Mouse (Mus musculus) monocyte, adult 5-6 weeks (primary cell): ENCODE data around the gene Slc16a5. TPM values are rescaled to one million over a fixed set of nuclear protein-coding genes. Genes with fewer than 3 reads are reported as not detected.
"Not testable (repeated sequence)": the region's sequence is repeated elsewhere in the genome, so short reads cannot be mapped to it uniquely, and the experiment has no call there.

Experiments
- ATAC-seq: fragments of 153-309, 156-312 bp; replicated peaks from 2 replicates; pipeline ENCODE4 v1.8.0; 2017; ENCODE audit warnings: mild to moderate bottlenecking; ENCODE audit not compliant: low TSS enrichment, insufficient number of reproducible peaks, severe bottlenecking, poor library complexity, low FRiP score
- total RNA-seq: library from RNA; stranded (forward); fragments of 200-1000, 200-491, 200-594 nt; gene quantifications from 3 replicates; pipeline ENCODE4 v1.2.3, GENCODE M21; 2017

Slc16a5 gene
- total RNA-seq, 1 experiment from 2014 or later, result not detected

DNA sequence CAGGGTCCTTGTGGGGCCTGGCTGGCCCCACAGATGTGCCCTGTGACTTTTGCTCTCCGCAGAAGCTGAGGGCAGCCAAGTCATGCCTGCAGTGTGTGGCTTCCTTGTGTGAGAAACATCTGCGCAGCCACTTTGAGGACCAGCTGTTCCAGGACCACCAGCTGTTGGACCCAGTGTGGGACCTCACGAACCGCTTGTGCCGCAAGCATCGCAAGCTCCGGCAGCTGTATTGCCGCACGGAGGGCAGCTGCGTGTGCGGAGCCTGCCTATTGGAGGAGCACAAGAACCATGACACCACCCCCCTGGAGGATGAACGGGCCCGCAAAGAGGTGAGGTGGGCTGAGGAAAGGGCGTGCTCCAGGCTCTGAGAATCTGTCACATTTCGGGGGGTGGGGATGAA is 20.9 kb upstream of the Slc16a5 start:
- ATAC-seq, result no peak

DNA sequence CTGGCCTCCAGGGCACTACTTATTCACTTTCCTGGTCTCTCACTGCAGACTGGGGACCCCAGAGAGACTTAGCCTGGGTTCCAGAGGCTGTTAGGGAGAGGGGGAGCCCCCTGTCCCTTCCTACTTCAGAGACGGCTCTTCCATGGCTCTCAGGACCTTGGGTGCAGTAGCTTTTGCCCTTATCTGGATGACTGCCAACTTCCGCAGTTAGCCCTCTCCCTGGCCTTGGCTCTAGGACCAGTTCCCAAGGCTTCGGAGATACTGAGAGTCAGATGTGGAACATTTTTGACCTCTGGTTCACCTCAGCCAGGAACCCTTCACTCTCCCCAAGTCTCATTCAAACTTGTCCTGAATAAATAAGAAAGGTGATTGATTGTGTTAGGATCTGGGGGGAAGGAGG is 15.4 kb upstream of the Slc16a5 start:
- no peak for ATAC-seq

DNA sequence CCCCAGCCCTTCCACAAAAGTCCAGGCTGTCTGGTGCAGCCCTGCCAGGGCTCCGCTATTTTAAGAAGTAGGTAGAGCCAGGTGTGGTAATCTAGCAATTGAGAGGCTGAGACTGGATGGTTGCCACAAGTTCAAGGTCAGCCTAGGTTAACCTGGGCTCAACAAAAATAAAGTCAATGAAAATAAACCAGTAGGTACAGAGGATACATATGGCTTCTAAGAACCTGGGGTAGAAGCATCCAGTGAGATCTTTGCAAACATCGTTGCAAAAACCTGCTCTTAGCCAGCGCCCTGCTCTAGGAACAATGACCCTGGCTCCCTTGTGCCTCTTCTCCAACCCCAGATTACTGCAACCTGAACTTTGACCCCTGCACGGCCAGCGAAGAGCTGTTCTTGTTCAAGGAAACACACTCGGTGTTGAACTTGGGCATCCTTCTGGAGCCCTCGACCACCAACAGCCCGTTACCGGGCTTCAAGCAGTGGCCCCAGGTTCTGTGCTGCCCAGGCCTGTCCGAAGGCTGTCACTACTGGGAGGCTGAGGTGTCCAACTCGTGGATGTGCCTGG is 14.9 kb upstream of the Slc16a5 start:
- ATAC-seq, result no peak

DNA sequence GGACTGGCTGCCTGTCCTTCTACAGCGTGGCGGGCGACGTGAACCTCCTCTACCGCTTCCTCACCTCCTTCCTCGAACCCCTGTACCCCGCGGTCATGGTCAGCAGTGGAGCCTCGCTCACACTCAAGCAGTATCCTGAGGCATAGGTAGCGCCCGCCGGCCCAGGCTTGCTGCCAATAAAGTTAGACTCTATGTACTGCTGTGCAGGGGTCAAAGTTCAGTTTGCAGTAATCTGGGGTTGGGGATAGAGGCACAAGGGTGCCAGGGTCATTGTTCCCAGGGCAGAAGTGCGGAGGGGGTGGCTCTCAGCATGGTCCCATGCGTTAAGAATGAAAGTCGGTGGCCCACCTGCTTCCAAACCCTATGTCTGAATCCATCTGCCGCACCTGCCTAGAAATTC is 14.2 kb upstream of the Slc16a5 start:
- ATAC-seq, result no peak

DNA sequence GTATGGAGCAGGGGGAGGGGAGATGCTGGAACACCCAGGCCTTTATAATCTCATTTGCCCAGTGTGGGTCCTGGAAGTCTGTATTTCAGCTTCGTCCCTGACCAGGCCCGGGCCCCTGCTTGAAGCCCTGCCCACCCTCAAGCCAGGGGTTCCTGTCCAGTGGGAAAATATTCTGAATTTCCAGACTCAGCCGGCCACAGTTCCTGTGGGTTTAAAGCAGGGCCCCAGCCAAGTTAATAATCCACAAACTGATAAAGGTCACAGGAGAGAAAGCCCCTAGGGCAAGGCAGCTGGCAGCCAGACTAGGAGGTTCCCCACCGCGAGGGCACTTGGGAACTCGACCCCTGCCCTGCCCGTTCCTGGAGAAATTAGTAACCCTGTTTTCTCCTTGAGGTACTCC is 13.3 kb upstream of the Slc16a5 start:
- no peak for ATAC-seq

DNA sequence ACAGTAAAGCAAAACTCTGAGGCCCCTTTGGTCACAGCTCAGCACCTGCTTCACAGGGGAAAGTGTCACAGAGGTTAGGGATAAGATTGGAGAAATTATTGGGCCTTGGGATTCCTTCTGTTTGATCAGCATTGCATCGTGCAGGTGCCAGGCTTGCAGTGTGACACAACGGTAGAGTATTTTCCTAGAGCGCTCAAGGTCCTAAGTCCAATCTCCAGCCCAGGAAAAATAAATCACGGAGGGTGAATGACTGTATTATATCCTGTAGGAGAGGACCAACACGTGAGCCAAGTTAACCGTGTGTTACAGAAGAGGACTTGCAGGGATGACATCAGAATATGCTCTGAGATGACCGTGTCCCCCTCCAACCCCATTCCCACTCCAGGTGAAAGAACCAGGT is 12.1 kb upstream of the Slc16a5 start:
- no peak for ATAC-seq

DNA sequence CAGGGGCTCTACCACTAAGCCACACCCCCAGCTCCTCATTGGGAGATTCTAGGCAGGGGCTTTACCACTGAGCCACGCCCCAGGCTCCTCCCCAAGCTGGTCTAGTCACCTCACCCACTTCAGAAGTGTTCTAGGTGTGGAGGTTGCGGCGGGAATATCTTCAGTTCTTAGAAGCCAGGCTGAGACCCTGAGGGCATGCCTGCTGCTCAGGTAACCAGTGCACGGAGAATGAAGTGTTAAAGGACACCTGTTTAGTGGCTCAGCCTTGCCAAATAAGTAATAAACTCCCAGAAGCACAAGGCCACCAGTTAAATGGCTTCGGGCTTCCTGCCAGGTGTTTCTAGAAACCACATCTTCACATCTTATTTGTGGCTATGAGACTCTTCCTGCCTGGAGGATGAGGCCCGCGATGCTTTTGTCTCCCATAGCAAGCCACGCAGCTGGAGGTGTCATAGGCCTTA is 10.5 kb upstream of the Slc16a5 start:
- ATAC-seq, result no peak

DNA sequence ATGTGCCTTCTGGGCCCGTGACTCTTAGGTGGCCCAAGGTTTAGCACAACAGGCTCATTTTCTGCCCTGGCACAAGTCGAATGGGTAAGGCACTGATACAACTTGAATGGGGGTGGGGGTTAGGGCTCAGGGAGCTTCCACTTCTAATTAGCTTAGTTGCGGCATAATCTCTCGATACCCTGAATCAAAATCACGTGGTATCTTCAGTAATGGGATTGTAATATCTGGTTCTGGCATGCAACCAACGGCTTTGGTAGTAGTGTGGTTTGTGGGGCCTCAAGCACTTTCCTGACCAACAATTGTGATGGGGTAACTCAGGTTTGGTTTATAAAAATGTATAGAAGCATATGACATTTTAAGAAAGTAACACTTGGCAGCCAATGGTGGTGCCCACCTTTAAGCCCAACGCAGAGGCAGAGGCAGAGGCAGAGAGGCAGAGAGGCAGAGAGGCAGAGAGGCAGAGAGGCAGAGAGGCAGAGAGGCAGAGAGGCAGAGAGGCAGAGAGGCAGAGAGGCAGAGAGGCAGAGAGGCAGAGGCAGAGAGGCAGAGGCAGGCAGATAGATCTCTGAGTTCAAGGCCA is 9.9 kb upstream of the Slc16a5 start:
- ATAC-seq, result no peak

DNA sequence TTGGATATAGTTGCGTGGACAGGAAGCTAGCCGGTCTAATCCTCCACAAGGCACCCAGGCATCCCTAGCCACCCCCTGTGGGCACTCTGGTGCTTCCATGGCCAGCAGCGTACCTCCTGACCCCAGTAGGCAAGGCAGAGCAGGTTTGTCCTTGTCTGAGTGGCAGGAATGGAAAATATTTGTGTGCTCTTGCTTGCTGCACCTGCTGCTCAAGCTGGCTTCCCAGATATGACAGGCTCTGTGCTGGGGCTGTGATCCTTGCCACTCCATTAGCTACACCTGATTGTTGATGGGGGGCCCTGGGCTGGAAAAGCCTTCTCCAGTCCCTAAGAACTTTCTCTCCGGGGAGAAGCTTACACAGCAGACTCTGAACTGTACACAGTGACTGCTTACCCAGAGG is 9.0 kb upstream of the Slc16a5 start:
- ATAC-seq, result no peak

DNA sequence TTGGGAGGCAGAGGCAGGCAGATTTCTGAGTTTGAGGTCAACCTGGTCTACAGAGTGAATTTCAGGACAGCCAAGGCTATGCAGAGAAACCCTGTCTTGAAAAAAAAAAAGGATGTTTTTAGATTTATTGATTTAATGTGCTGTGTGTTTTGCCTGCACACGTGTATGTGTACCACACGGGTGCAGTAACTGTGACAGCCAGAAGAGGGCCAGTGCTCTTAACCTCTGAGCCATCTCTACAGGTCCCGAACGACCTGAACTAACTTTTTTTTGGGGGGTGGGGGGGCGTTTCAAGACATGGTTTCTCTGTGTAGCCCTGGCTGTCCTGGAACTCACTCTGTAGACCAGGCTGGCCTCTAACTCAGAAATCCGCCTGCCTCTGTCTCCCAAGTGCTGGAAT is 7.5 kb upstream of the Slc16a5 start:
- not testable (repeated sequence) for ATAC-seq

DNA sequence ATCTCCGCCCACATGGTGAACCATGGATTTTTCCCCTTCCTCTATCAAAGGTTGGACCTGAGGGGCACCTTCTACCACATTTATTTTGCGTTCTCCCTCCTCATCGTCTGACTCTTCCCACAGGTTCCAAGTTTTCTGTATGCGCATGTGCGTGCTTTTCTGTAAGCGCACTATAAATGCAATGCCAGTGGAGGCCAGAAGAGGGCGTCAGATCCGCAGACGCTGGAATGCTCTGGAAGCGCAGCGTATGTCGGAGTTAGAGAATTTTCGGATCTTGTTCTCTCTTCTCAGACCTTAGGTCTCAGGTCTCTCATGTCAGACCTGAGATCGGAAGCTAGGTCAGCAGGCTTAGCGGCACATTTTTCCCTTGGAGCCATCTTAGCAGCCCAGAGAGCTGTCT is 6.7 kb upstream of the Slc16a5 start:
- ATAC-seq, result no peak

DNA sequence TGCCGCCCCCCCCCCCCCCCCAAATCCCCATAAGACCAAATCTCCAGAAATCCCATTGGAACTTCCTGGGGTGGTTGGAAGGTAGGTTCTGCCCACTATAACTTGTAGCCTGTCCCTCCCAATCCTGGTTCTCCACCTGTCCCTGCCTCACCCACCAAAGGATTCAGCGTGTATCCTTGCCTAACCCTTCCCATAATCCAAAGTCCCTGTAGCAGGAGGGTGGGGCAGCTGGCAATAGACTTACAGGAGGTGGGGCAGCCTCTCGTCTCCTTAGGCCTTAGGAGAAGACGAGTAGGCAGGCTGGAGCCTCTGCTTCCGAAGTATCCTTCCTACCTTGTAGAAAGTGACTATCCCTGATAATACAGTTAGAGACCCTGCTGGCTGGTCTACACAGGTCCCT is 6.1 kb upstream of the Slc16a5 start:
- ATAC-seq, result no peak

DNA sequence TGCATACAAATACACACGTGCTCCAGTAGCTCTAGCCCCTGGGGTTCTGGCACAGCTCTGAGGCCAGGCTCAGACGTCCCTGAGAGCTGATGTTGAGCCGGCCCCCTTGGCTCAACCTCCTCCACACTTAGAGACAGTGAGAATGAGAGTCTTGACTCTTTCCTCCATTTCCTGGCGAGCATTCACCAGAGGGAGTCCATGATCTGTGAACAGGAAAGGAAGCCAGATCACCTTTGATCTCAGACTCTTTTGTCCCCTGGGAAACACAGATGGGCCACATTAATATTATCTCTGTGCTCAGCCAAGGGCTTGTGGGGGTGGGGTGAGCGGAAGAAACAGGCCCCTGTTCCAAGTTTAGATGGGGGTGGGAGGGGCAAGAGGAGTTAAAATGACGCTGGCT is 4.9 kb upstream of the Slc16a5 start:
- no peak for ATAC-seq

DNA sequence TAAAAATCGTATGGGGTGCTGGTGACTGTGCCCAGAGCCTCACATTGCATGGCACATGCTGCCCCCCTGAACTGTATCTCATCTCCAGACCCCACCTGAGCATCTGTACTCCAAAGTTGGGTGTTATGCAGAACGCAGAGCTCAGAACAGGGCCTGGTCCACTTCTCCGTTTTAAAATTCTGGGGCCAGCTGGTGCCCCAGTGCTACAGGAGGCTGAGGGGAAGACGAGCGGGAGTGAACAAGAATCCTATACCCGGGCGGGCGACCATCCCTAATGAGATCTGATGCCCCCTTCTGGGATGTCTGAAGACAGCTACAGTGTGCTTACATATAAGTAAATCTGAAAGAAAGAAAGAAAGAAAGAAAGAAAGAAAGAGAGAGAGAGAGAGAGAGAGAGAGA is 1.3 kb upstream of the Slc16a5 start:
- no peak for ATAC-seq

DNA sequence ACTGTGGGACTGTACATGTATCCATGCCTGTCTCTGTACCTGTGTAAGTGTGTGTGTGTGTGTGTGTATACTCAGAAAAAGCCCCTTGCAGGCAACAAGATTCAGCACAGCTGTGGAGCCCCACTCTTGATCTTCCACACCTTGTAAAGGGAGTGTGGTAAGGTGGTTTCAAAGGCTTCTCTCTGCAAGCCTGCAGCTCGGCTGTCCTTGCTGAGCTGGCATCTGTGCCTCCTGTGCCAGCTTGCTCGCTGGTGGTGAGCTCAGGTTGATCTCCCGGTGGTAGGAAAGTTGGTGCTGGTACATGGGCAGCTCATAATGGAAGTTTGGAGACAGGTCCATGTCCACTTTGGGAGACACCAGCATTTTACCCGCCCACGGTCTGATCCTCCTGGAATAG is 430 bp upstream of the Slc16a5 start:
- no peak for ATAC-seq

DNA sequence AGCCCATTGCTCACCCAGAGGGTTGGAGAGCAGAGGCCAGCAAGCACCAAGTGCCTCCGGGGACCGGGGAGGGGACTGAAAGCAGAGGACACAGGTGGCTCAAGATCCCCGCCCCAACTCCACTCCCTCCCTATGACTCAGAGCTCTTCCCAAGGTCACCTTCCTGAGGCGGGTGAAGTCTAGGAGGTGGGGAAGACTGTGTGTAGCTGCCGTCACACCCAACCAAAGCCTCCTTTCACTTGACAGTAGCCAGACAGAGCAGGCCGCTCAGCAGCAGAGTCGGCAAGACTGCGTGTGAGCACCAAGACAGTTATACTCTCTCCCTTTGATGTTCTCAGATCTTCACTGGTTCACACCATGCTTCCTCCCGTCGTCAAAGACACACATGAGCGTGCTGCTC is 1.1 kb downstream of the Slc16a5 start:
- no peak for ATAC-seq

DNA sequence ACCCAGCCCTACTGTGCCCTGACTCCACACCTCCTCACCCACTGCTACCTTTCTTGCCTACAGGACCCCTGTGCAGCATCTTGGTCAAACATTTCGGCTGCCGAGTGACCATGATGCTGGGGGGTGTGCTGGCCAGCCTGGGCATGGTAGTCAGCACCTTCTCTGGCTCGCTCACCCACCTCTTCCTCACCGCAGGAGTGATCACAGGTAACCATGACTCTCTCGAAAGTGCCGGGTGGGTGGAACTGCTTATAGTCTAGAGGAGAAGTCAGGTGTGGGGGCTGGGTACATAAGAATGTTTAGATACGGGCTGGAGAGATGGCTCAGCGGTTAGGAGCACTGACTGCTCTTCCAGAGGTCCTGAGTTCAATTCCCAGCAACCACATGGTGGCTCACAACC is 2.6 kb downstream of the Slc16a5 start:
- no peak for ATAC-seq

DNA sequence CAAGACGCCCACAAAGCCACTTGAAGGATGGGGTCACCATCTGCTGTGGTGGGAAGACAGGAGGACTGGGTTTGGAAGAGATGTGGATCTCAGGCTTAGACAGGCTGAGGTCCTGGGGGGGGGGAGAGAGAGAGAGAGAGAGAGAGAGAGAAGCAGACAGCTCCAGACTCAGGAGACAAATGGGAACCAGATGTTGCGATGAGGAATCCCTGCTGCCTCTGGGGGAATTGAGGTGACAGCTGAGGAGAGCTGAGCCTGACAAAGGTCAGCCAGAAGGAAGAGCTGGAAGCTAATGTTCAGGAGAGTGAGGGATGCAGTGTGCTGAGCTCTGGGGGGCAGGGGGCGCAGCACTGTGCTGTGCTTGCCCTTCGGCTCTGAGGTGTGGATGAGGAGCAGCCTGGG is 4.9 kb downstream of the Slc16a5 start:
- no peak for ATAC-seq

DNA sequence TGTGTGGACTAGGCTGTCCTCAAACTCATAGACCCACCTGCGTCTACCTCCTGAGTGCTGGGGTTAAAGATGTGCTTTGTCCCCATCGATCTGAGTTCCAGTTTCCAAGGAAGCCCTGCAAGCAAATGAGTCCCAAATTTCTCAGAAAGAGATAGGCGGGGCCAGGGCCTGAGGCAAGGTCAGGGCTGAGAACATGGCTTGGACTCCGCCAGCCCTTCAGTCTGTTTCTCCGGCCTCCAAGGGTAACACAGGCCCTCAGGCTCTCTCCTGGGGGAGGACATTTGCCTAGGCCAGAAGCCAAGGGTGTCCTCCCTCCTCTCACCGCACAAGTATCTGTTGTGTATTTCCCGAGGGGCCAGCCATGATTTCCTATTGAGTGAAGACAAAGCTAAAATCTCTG is 9.9 kb downstream of the Slc16a5 start:
- no peak for ATAC-seq

DNA sequence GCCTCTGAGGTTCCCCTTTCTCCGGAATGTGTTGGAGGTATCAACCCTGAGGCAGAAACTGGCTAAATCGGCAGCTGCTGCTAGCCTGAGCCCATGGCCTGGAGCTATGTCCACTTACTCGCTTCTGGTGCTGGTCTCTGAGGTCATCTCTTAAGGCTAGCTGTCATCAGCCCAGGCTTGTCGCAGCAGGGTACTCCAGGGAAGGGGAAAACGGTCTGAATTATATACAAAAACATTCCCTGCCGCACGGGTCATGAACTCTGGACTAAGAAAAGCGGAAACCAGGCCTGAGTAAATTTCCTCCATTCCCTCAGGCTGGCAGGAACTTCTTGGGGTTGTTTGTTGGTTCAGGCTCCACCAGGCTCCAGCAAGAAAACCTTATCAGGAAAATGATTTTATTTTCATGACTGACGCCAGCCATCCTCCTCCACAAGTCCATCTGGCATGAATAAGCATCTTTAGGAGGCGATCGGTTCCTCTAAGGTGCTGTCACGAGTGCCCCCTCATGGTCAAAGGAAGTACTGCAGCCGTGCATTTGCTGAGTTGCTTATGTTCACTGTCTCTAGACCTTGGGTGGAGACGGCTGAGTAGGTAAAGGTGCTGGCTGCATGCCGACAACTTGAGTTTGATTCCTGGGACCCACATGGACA is 11.5 kb downstream of the Slc16a5 start:
- ATAC-seq, result peak; percentile 50
